Mouse (Mus musculus) MEL (cell line): ENCODE measurements around the gene Kcnab3.

Experiments used
- CHD1 ChIP-seq: IDR thresholded peaks from 2 replicates; pipeline ENCODE4 v1.6.1; 2012; ENCODE audit warnings: low read depth, mild to moderate bottlenecking, inconsistent platforms, low read length, improper control_type of control experiment
- CTCF ChIP-seq, 3 experiments: IDR thresholded peaks in 2 of 3; conservative IDR thresholded peaks in 1 of 3; 2 replicates each; pipeline ENCODE4 v1.5.1; 2011 to 2012; ENCODE audit warnings: low read length in 3 of 3, low read depth in 2 of 3, mild to moderate bottlenecking in 2 of 3, improper control_type of control experiment in 1 of 3, inconsistent platforms in 1 of 3, mixed read lengths in 1 of 3, moderate library complexity in 1 of 3; ENCODE audit not compliant: control insufficient read depth in 1 of 3, insufficient read depth in 1 of 3, poor library complexity in 1 of 3, severe bottlenecking in 1 of 3
- ETS1 ChIP-seq: IDR thresholded peaks from 2 replicates; pipeline ENCODE4 v1.6.1; 2012; ENCODE audit warnings: low read depth, mild to moderate bottlenecking, inconsistent platforms, low read length, improper control_type of control experiment, moderate library complexity
- GATA1 ChIP-seq: IDR thresholded peaks from 2 replicates; pipeline ENCODE4 v1.6.1; 2011; ENCODE audit warnings: low read depth, low read length, improper control_type of control experiment
- HCFC1 ChIP-seq: IDR thresholded peaks from 2 replicates; pipeline ENCODE4 v1.6.1; 2012; ENCODE audit warnings: low read depth, mild to moderate bottlenecking, inconsistent platforms, low read length, improper control_type of control experiment, moderate library complexity
- MXI1 ChIP-seq: IDR thresholded peaks from 2 replicates; pipeline ENCODE4 v1.6.1; 2011; ENCODE audit warnings: mild to moderate bottlenecking, low read depth, low read length, improper control_type of control experiment
- MYB ChIP-seq: IDR thresholded peaks from 2 replicates; pipeline ENCODE4 v1.6.1; 2011; ENCODE audit warnings: mild to moderate bottlenecking, low read depth, low read length, improper control_type of control experiment
- POLR2A ChIP-seq, 2 experiments: IDR thresholded peaks; 2 replicates each; pipeline ENCODE4 v1.6.1; 2011 to 2012; ENCODE audit warnings: low read length in 2 of 2, mild to moderate bottlenecking in 2 of 2, control low read depth in 1 of 2, improper control_type of control experiment in 1 of 2, low read depth in 1 of 2, moderate library complexity in 1 of 2; ENCODE audit not compliant: control insufficient read depth in 1 of 2, insufficient read depth in 1 of 2, poor library complexity in 1 of 2
- POLR2AphosphoS2 ChIP-seq: IDR thresholded peaks from 2 replicates; pipeline ENCODE4 v1.6.1; 2011; ENCODE audit warnings: low read length, improper control_type of control experiment
- POLR2AphosphoS5 ChIP-seq: IDR thresholded peaks from 2 replicates; pipeline ENCODE4 v1.6.1; 2012; ENCODE audit warnings: low read depth, borderline replicate concordance, mild to moderate bottlenecking, inconsistent platforms, low read length, moderate library complexity, mixed read lengths
- SMC3 ChIP-seq: IDR thresholded peaks from 2 replicates; pipeline ENCODE4 v1.6.1; 2011; ENCODE audit warnings: low read depth, low read length, improper control_type of control experiment
- TBP ChIP-seq: IDR thresholded peaks from 2 replicates; pipeline ENCODE4 v1.8.0; 2011; ENCODE audit warnings: low read depth, low read length, improper control_type of control experiment
- USF1 ChIP-seq: IDR thresholded peaks from 2 replicates; pipeline ENCODE4 v1.6.1; 2014; ENCODE audit warnings: low read depth, mild to moderate bottlenecking, inconsistent platforms, low read length, improper control_type of control experiment, moderate library complexity
- ZMIZ1 ChIP-seq: IDR thresholded peaks from 2 replicates; pipeline ENCODE4 v1.6.1; 2012; ENCODE audit warnings: low read depth, mild to moderate bottlenecking, inconsistent platforms, low read length, improper control_type of control experiment, moderate library complexity

DNA sequence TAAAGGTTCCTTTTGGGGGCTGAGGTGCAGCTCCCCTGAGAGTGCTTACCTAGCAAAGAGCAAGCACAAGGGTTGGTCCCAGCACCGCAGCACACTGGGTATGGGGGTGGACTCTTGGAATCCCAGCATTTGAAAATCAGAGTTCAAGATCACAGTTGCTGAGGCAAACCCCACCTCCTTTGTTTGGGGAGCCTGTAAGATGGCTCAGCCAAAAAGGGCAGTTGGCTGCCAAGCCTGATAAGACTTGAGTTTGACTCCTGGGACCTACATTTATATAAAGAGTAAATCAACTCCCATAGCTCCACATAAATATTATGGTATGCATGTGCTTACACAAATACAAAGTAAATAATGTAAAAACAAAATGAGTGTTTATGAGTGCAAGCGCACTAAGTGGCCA lies 20.0 kb upstream of the Kcnab3 start:
- TF ChIP-seq CHD1 (no peak), MXI1 (no peak), HCFC1 (no peak), CTCF (IDR thresholded peaks at IDR 0.05 in 2 of 3, conservative IDR thresholded peaks at IDR 0.05 in 1 of 3; ENCODE audit: control insufficient read depth in 1 of 3, insufficient read depth in 1 of 3, low read depth in 2 of 3, low read length in 3 of 3, poor library complexity in 1 of 3, severe bottlenecking in 1 of 3) (no peak), POLR2A (IDR thresholded peaks at IDR 0.05; ENCODE audit: control insufficient read depth in 1 of 2, insufficient read depth in 1 of 2, low read depth in 1 of 2, low read length in 2 of 2, poor library complexity in 1 of 2) (no peak), GATA1 (peak; percentile 63), MYB (peak; percentile 22; the same call in 1 of the 2 replicates), POLR2AphosphoS5 (no peak), POLR2AphosphoS2 (no peak), USF1 (no peak), TBP (no peak), ETS1 (no peak), ZMIZ1 (no peak), SMC3 (no peak)
